Mouse (Mus musculus) C3H10T1/2 (cell line): ENCODE measurements around the gene Krt13. TPM values are rescaled to one million over a fixed set of nuclear protein-coding genes. Genes with fewer than 3 reads are reported as not detected.

ENCODE experiments used
- polyA plus RNA-seq, 2 experiments: library from polyadenylated mRNA; unstranded; fragments of >200 nt; fragmentation: generic; extraction: Trizol; gene quantifications; one replicate each; pipeline ENCODE4 v1.2.1; 2012; ENCODE audit warnings: missing spikeins in 2 of 2

Krt13 gene
- 1 to 10 TPM; 8.4 to 8.9 TPM for polyA plus RNA-seq

DNA sequence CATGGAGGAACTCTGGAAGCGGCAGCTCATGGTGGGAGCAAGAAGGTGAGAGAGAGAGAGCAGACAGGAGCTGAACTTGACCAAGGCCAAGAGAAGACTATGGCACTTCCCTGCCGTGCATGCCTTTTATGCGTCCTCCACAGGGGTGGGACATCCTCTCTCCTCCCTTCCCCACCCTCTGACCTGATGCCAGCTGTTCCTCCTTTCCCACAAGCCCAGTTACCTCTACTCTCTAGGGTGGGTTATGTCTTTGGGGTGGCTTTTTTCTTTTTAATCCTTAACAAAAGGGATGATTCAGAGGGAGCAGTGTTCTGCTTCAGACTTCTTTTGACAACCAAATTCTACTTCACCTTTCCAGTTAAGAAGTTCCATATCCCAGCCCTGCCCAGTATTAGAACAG is at the start of gene Krt13:
TSS of gene Krt13 (minus strand) at position 101 of the 400 bp plus-strand sequence.

DNA sequence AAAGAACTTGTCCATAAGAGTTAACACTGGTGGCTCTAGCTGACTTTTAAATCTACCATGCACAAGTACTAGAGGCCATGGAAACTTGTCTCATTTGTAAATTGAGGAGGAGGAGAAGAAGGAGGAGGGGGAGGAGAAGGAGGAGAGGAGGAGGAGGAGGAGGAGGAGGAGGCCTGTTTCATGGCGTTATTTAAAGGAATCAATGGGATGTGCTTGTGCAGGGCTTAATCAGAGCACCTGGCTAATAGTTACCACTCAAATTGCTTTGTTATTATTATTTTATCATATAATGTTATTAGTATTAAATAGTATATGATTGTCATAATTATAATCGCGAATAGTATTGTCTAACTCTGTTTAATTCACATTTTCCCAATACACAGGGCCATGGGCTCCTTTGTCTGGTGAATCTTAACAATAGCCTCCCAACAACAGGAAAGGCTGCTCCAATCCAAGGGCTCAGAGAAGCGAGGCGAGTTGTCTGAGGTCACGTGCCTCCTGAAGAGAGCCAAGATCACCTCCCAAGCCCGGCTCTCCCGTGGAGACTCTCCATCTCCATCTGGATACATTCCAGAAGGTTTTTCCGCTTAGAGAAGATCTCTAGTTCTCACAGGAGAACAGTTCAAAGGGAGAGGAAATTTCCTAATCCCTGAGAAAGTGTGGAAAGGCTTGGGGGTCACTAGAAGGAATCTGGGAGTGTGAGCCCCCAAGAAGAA is 27.4 kb upstream of the Krt13 start, which contains the start of gene Krt19:
TSS of gene Krt19 (minus strand) at position 51 of the 716 bp plus-strand sequence.

DNA sequence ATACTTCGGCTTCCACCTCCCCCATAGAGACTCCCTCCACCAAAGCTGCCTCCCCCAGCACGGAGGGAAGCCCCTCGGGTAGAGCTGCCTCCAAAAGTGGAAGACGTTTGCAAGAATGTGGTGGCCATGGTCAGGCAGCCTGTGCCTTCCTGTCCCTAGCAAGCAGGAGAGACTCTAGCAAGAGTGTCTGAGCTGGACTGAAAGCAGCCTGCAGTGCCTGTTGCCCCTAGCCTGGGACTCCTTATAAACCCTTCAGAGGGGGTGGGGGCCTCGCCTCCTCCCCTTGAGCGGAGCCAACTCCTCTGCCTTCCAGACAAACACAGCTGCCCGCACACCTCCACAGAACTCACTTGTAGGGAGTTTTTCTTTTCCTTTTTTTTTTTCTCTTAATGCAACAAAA is 14.4 kb upstream of the Krt13 start, which contains the start of gene Krt15:
TSS of gene Krt15 (minus strand) at position 198 of the 400 bp plus-strand sequence.

DNA sequence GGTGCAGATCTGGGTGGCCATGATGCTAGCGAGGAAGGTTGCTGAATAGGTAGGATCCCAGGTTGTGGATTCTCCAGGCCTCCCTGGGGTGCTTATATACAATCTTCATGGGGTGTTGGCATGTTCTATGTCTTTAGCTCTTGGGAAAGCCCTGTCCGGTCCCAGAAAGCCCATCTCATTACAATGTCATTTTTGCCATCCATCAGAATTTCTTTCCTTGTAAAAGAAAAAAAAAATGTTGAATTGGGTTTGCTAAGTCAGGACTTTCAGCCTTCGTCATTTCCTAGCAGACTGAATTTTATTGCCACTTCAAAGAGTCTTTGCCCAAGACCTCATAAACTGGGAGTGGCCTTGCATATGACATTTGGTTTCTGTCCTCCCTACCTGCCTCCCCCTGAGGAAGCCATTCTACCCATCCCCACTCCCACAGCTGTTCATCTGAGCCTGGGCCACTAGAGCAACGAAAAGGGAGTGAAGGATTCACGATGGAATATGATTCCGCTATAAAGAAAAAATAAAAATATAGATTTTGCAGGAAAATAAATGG is 15.7 kb downstream of the Krt13 start, which contains the start of gene Krt36:
TSS of gene Krt36 (minus strand) at position 51 of the 547 bp plus-strand sequence.

DNA sequence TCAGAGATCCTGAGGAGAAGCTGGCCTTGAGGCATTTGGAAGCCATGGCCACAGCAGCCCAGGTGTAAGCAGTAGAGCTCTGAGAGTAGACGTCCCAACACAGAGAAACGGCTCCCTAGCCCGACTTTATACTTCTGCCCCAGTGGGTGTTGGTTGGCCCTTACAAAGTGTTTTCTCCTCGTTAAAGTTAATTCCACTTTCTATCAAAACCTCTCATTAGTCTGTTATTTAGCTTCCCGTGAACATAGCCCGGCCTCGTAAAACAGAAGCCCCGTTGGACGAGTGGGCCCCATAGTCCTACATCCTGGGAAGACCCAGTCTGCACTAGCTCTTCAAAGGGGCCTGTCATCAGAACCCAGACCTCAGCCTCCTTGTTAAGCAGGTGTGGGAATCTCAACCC is 25.2 kb downstream of the Krt13 start, which contains the start of gene Krt35:
TSS of gene Krt35 (minus strand) at position 101 of the 400 bp plus-strand sequence.

DNA sequence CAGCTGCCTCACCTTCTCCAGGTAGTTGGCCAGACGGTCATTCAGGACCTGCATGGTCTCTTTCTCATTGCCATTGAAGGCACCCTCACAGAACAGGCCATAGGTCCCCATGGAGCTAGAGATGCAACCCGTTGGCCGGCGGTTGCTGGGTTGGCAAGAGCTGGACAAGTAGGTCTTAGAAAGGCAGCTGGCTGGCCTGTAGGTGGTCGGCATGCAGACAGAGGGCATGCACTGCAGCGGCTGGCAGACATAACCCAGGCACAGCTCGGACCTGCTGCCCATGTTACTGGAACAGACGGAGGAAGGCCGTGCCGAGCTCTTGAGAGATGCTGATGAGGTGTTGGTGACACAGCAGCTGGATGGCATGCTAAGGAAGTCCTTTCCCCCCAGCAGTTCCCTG is 33.5 kb downstream of the Krt13 start, which contains the start of gene Krt32:
TSS of gene Krt32 (minus strand) at position 366 of the 400 bp plus-strand sequence.

Other genes with a start within 250 kb of the Krt13 start
- gene Krtap9-1, start 248.2 kb downstream of the Krt13 start, polyA plus RNA-seq = not detected
- gene Gm11567, start 242.4 kb downstream of the Krt13 start, polyA plus RNA-seq = not detected
- gene Krtap31-1, start 213.6 kb downstream of the Krt13 start, polyA plus RNA-seq = not detected
- gene Gm11565, start 206.8 kb downstream of the Krt13 start, polyA plus RNA-seq = not detected
- not detected for gene Krtap31-2, start 185.3 kb downstream of the Krt13 start, polyA plus RNA-seq
- not detected for gene Krtap9-5, start 173.1 kb downstream of the Krt13 start, polyA plus RNA-seq
- not detected for gene Krtap29-1, start 142.5 kb downstream of the Krt13 start, polyA plus RNA-seq
- not detected for gene Krtap16-1, start 135.0 kb downstream of the Krt13 start, polyA plus RNA-seq
- not detected for gene Krtap17-1, start 127.6 kb downstream of the Krt13 start, polyA plus RNA-seq
- gene Krt33a, start 105.4 kb downstream of the Krt13 start, polyA plus RNA-seq = not detected
- gene Krt33b, start 91.7 kb downstream of the Krt13 start, polyA plus RNA-seq = under 1 TPM in 1 of 2 experiments, not detected in 1; 0.05 TPM
- not detected for gene Krt34, start 80.0 kb downstream of the Krt13 start, polyA plus RNA-seq
- gene Krt31, start 71.0 kb downstream of the Krt13 start, polyA plus RNA-seq = not detected
- gene Krt32, start 33.3 kb downstream of the Krt13 start, polyA plus RNA-seq = not detected
- not detected for gene Krt35, start 25.3 kb downstream of the Krt13 start, polyA plus RNA-seq
- gene Krt36, start 15.9 kb downstream of the Krt13 start, polyA plus RNA-seq = under 1 TPM; 0.06 to 0.08 TPM
- gene Krt15, start 14.4 kb upstream of the Krt13 start, polyA plus RNA-seq = 10 to 100 TPM in 1 of 2 experiments, under 1 TPM in 1; 0.30 to 10.6 TPM
- under 1 TPM; 0.40 to 0.42 TPM for gene Krt19, start 27.1 kb upstream of the Krt13 start, polyA plus RNA-seq
- gene Krt9, start 71.7 kb upstream of the Krt13 start, polyA plus RNA-seq = not detected
- under 1 TPM; 0.21 to 0.26 TPM for gene Krt14, start 86.0 kb upstream of the Krt13 start, polyA plus RNA-seq
- under 1 TPM; 0.26 to 0.29 TPM for gene Krt16, start 127.3 kb upstream of the Krt13 start, polyA plus RNA-seq
- gene Krt17, start 139.5 kb upstream of the Krt13 start, polyA plus RNA-seq = not detected
- under 1 TPM; 0.02 to 0.05 TPM for gene Krt42, start 148.3 kb upstream of the Krt13 start, polyA plus RNA-seq
- gene Eif1, start 198.3 kb upstream of the Krt13 start, polyA plus RNA-seq = 1,000 to 10,000 TPM; 1,802 to 2,189 TPM
- gene Gast, start 212.8 kb upstream of the Krt13 start, polyA plus RNA-seq = under 1 TPM in 1 of 2 experiments, not detected in 1; 0.07 TPM
- gene Hap1, start 234.6 kb upstream of the Krt13 start, polyA plus RNA-seq = 1 to 10 TPM in 1 of 2 experiments, under 1 TPM in 1; 0.85 to 1.1 TPM